Mouse (Mus musculus) megakaryocyte, embryonic 14.5 days (primary cell): ENCODE measurements around the gene Pcdh9. TPM values are rescaled to one million over a fixed set of nuclear protein-coding genes. Genes with fewer than 3 reads are reported as not detected.

Experiments
- H3K27me3 ChIP-seq: replicated peaks from 2 replicates; pipeline ENCODE3; 2012; ENCODE audit warnings: inconsistent platforms
- H3K36me3 ChIP-seq: replicated peaks from 2 replicates; pipeline ENCODE3; 2012; ENCODE audit warnings: low read length, inconsistent platforms, mixed read lengths
- H3K4me1 ChIP-seq: 2 replicates; pipeline ENCODE4 v1.6.1; 2012; ENCODE audit warnings: inconsistent platforms
- H3K4me3 ChIP-seq: replicated peaks from 2 replicates; pipeline ENCODE3; 2012; ENCODE audit warnings: moderate library complexity, mild to moderate bottlenecking, inconsistent platforms
- H3K9me3 ChIP-seq: 2 replicates; pipeline ENCODE4 v1.6.1; 2012; ENCODE audit warnings: inconsistent platforms
- FLI1 ChIP-seq: IDR thresholded peaks from 2 replicates; pipeline ENCODE4 v1.6.1; 2012; ENCODE audit warnings: low read length, inconsistent platforms, mixed read lengths
- GATA1 ChIP-seq: IDR thresholded peaks from 3 replicates; pipeline ENCODE4 v1.6.1; 2012; ENCODE audit warnings: mixed read lengths, low read length, inconsistent platforms, borderline replicate concordance
- polyA plus RNA-seq: library from polyadenylated mRNA; stranded (reverse); fragments of >175 nt; gene quantifications from 2 replicates; pipeline ENCODE4 v1.2.3, GENCODE M21; 2012; ENCODE audit warnings: low replicate concordance; ENCODE audit not compliant: insufficient read depth

Gene Pcdh9
- polyA plus RNA-seq, 1 experiment: not detected

- no peaks in the 10 kb centered on the region for H3K36me3 ChIP-seq
- peaks cover 4% of the 10 kb centered on the region; the same call in 1 of the 2 replicates for H3K9me3 ChIP-seq
- no peaks in the 10 kb centered on the region for H3K27me3 ChIP-seq
- H3K4me3 ChIP-seq: no peak overlapping the region
- no peaks in the 10 kb centered on the region for H3K4me1 ChIP-seq
- TF ChIP-seq FLI1 (no peak), GATA1 (no peak)
Measured at GRCm38 (mm10) chr14:93708651-93709050, 181.8 kb downstream of the Pcdh9 start.

- H3K9me3 ChIP-seq: no peaks in the 10 kb centered on the region
- no peaks in the 10 kb centered on the region for H3K36me3 ChIP-seq
- no peak for TF ChIP-seq GATA1
- TF ChIP-seq FLI1: no peak
- no peak overlapping the region for H3K4me3 ChIP-seq
- H3K27me3 ChIP-seq: no peaks in the 10 kb centered on the region
- no peaks in the 10 kb centered on the region for H3K4me1 ChIP-seq
Measured at GRCm38 (mm10) chr14:93701385-93702101, 188.9 kb downstream of the Pcdh9 start.

- no peaks in the 10 kb centered on the region for H3K36me3 ChIP-seq
- H3K4me3 ChIP-seq: no peak overlapping the region
- H3K27me3 ChIP-seq: no peaks in the 10 kb centered on the region
- no peaks in the 10 kb centered on the region for H3K9me3 ChIP-seq
- no peaks in the 10 kb centered on the region for H3K4me1 ChIP-seq
- TF ChIP-seq FLI1 (no peak), GATA1 (no peak)
Measured at GRCm38 (mm10) chr14:93700916-93701315, 189.6 kb downstream of the Pcdh9 start.

- Histone ChIP-seq H3K27me3 (no peaks in the 10 kb centered on the region), H3K36me3 (no peaks in the 10 kb centered on the region), H3K4me3 (no peak overlapping the region), H3K9me3 (no peaks in the 10 kb centered on the region), H3K4me1 (no peaks in the 10 kb centered on the region)
- TF ChIP-seq GATA1 (no peak), FLI1 (no peak)
Measured at GRCm38 (mm10) chr14:93684641-93685040, 205.8 kb downstream of the Pcdh9 start.

- Histone ChIP-seq H3K36me3 (no peaks in the 10 kb centered on the region), H3K27me3 (no peaks in the 10 kb centered on the region), H3K4me3 (no peak overlapping the region), H3K4me1 (no peaks in the 10 kb centered on the region), H3K9me3 (no peaks in the 10 kb centered on the region)
- TF ChIP-seq FLI1: no peak
- TF ChIP-seq GATA1: no peak
Measured at GRCm38 (mm10) chr14:93675273-93676068, 215.0 kb downstream of the Pcdh9 start.

- Histone ChIP-seq H3K27me3 (no peaks in the 10 kb centered on the region), H3K9me3 (peaks cover 4% of the 10 kb centered on the region; the same call in 1 of the 2 replicates), H3K4me1 (no peaks in the 10 kb centered on the region), H3K4me3 (no peak overlapping the region), H3K36me3 (no peaks in the 10 kb centered on the region)
- no peak for TF ChIP-seq GATA1
- TF ChIP-seq FLI1: no peak
Measured at GRCm38 (mm10) chr14:93653986-93654757, 236.3 kb downstream of the Pcdh9 start.

- no peak for TF ChIP-seq FLI1
- no peak for TF ChIP-seq GATA1
- Histone ChIP-seq H3K27me3 (no peaks in the 10 kb centered on the region), H3K4me1 (no peaks in the 10 kb centered on the region), H3K4me3 (no peak overlapping the region), H3K36me3 (no peaks in the 10 kb centered on the region), H3K9me3 (no peaks in the 10 kb centered on the region)
Measured at GRCm38 (mm10) chr14:93627241-93627640, 263.2 kb downstream of the Pcdh9 start.

- Histone ChIP-seq H3K27me3 (no peaks in the 10 kb centered on the region), H3K4me1 (no peaks in the 10 kb centered on the region), H3K4me3 (no peak overlapping the region), H3K36me3 (no peaks in the 10 kb centered on the region), H3K9me3 (no peaks in the 10 kb centered on the region)
- TF ChIP-seq GATA1 (no peak), FLI1 (no peak)
Measured at GRCm38 (mm10) chr14:93624144-93624543, 266.3 kb downstream of the Pcdh9 start.

GRCm38 (mm10) chr14:93621211-93621610 lies 269.3 kb downstream of the Pcdh9 start:
- Histone ChIP-seq H3K36me3 (no peaks in the 10 kb centered on the region), H3K27me3 (no peaks in the 10 kb centered on the region), H3K4me1 (no peaks in the 10 kb centered on the region), H3K4me3 (no peak overlapping the region), H3K9me3 (no peaks in the 10 kb centered on the region)
- no peak for TF ChIP-seq GATA1
- TF ChIP-seq FLI1: no peak

GRCm38 (mm10) chr14:93607546-93607945 lies 282.9 kb downstream of the Pcdh9 start:
- TF ChIP-seq FLI1: no peak

More at GRCm38 (mm10) chr14:93607546-93607945, 282.9 kb downstream of the Pcdh9 start:
- Histone ChIP-seq H3K36me3 (no peaks in the 10 kb centered on the region), H3K4me3 (no peak overlapping the region), H3K27me3 (no peaks in the 10 kb centered on the region), H3K9me3 (no peaks in the 10 kb centered on the region), H3K4me1 (no peaks in the 10 kb centered on the region)
